Mouse (Mus musculus): ENCODE measurements around the gene Nutm1. TPM values are rescaled to one million over a fixed set of nuclear protein-coding genes. Genes with fewer than 3 reads are reported as not detected.

Nutm1 gene
- total RNA-seq, 2 experiments from 2014 or later: not detected

DNA sequence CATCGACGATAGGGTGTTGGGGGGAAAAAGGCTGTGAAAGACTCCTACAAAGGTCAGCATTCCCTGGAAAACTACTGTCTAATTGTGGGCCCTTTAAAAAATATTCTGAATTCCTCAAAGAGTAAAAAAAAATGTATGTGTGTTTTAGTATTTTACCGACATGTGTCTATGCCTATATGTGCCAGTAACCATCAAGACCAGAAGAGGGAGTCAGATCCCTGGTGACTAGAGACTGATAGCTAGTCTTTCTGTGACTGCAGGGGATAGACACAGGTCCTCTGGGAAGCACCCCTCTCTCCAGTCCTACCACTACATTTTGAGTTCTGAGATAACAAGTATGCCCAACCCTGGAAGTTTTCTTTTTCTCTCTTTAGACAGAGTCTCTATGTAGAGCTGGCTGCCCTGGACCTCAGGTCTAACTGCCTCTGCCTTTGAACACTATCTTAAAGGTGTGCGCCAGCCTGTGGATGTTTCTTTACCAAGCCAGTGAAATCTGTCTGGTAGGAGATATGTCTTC, 3.7 kb upstream of the Nutm1 start:
- intact Hi-C loops (cut with DNase I): no loop called here
- no peak for DNase-seq

DNA sequence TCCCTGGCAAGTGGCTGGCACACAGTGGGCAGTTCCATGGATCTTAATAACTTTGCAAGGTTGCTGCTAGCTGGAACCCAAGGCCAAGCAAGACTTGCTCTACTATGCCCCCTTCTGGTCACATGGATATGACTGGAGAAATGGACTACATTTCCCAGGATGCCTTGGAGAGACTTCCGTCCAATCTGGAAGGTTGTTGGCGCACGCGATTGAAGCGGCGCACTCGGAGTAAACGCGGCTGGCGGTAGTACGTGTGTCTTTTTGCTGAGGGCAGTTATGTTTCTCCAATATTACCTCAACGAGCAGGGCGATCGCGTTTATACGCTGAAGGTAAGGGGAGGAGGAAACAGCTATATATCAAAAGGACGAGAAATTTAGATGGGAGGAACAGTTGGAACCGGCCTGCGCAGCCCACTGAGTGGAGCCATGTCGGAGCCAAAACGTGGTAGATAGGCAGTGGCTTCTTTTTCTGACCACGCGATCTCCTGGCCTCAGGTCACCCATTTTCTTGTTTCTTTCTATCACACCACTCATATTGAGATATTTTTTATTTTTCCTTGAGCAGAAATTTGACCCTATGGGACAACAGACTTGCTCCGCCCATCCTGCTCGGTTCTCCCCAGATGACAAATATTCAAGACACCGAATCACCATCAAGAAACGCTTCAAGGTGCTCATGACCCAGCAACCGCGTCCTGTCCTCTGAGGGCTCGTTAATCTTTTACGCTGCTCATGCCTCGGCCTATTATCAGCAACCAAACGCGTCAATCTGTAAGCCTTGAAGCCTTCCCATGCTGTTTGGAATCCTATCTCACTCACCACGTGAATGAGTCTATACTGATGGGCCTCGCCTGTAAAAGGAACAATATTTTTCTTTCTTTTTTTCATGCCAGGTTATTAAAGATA, 2.9 kb upstream of the Nutm1 start, which contains the start of gene Nop10:
Gene Nop10 (plus strand): TSS at position 179 of the 906 bp plus-strand sequence.
- intact Hi-C loops (cut with DNase I): no loop called here
- DNase-seq: peak; percentile 83

DNA sequence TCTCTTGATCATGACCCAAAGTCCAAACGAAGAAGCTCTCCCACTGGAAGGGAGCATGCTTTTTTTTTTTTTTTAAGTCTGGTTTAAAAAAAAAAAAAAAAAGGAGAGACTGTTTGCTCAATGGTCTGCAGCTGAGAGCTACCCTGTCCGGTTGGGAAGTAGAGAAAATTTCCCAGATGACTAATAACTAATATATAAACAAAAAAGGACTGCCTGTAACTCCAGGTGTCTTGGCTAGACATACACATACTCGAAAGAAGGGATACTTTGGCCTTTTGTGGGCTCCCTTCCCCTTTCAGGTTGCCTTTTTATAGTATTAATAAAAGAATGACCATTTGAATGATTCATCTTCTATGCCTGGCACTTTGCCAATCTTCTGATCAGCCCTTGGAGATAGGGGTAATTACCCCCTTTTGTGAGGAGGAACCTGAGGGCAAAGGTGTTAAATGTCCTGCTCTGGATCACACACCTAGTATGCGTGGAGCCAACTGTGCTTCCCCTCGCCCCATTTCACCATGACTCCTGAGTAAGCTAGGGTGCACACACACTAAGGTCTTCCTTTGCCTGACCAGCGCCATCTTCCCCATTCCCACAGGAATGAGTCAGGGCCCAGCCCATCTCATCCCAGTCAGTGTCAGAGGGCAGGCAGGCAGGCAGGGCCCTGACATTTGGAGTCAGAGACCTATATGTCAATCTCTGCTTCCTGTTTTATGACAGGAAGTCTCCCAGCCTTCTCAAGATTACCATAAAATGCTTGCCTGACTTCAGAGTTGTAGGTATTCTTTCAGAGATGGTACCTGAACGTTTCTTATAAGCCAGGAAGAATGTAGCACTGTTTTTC, 4.2 kb downstream of the Nutm1 start:
- DNase-seq: no peak
- intact Hi-C loops (cut with DNase I): no loop called here

DNA sequence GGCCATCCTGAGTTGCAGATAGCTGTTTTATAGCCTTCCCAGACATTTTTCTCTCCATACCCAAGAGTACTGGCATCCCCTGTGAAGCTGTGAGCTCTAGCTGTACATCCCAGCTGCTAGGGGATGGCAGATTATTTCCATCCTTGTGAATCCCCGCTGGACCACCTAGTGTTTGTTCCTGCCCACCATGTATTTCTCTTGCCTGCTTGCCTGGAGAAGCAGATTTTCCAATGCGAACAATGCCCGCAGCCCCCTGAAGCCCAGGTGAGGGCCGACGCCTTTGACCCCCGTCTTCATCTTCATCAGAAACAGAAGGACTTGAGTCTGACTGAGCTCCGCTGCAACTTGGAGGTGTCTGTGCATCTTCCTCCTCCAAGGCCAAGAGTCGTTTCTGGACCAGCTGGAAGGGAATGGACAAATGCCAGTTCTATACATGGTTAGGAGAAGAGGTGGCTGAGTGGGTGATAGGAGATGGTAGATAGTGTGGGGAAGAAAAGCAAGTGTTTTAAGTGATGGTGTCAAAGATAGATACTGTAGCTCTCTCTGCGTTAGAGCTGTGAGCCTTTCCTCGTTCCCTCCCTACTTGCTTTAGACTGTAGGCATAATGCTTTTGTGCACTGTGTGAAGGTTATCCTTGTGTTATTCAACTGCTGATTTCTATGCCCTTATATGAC, 9.2 kb downstream of the Nutm1 start:
- DNase-seq: no peak
- intact Hi-C loops (cut with DNase I): no loop called here

DNA sequence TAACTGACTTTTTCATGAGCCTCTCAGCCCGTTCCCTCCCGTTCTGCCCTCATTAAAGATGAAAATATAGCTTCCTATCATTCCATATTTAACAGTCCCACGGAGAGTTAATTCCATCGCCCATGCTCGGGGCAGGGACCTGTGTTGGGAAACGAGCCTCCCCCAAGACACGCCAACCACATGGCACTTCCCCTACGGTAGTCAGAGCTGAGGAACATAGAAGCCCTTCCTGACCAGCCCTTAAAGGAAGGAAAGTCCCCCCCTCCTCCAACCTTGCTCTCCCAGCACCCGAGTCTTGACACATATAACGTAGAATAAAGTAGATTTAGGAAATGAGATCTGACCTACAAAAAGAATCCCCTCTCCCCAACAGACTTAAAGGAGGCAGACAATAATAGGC, 11.8 kb downstream of the Nutm1 start:
- no peak for DNase-seq
- intact Hi-C loops (cut with DNase I): no loop called here

DNA sequence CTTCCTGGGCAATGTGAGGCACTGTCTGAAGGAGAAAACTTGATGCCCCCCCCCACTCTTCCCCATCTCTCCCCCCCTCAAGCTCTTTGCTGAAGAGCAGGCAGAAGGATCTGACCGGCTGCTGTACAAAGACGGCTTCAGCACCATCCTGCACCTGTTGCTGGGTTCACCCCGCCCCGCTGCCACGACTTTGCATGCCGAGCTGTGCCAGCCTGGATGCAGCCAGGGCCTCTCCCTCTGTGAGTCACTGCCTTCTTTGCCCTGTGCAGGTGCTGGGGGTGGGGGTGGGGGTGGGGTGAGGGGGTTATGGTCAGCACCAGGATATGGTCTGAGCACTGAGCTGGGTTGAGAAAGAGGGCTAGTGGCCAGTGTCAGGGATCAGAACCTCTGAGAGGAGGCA, 12.9 kb downstream of the Nutm1 start:
- intact Hi-C loops (cut with DNase I): no loop called here

DNA sequence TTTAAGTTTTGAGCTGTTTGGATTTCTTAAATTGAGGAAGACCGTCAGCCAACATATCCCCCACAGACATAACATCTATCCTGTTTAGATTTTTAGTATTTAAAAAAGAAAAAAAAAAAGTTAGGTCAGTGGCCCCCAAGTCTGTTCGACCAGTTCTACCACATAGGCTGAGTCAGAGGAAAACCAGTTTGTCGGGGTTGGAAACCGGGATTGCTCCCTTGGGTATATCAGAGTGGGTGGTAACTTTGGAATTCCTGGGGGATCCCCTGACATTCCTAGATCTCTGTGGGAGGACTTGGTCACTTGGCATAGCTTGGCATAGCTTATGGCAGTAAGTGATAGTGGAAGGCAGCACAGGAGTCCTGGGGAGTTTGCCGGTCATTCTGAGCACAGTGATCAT, 13.8 kb downstream of the Nutm1 start:
- intact Hi-C loops (cut with DNase I): no loop called here
- no peak for DNase-seq

More for the DNA sequence above, 12.9 kb downstream of the Nutm1 start:
- no peak for DNase-seq

DNA sequence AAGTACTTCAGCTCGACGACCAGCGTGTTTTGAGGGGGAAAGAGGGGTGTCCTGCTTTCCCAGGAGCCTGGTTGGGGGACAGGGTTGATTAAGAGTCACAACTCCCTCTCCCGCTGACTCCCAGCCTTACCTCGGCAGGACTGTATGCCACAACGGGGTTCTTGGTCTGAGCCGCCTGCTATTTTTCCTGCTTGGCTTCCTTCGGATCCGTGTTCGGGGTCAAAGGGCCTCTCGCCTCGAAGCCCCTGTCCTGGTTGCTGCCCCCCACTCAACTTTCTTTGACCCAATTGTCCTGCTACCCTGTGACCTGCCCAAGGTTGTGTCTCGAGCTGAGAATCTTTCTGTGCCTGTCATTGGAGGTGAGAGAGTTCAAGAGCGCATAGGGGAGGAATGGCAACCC, 17.3 kb downstream of the Nutm1 start:
- no peak for DNase-seq
- intact Hi-C loops (cut with DNase I): no loop called here

DNA sequence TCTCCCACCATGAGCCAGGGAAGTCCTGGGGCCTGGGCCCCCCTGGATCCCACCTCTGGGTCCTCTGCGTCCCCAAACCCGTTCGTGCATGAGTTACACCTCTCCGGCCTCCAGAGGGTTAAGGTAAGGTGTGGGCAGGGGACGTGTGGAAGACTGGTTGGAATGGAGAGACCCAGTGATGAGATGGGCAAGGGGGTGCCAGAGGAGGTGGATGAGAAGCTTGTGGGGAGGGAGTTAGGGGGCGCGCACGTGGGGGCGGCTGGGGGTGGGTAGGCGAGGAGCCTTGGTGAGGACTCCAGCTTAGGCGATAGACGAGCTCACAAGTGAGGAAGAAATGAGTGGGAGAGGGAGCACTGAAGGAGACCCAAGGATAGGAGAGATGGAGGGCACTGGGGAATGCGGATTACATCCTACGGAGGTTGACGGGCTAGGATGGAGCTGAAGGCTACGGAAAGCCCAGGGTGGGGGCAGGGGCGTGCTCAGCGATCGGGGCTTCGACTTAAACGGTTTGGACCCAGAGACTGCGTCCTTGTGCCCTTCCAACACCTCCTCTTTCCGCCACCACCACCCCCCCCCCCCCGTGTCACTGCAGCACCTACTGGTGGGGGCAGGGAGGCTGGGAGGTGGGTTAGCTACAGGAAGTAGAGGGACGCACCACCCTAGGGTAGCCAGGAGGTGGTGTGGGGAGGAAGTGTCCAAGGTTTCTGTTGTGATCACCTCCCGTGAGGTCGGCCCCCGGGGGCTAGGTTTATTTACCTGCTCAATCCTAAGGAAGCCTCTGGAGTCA, 19.0 kb downstream of the Nutm1 start:
- intact Hi-C loops (cut with DNase I): no loop called here

DNA sequence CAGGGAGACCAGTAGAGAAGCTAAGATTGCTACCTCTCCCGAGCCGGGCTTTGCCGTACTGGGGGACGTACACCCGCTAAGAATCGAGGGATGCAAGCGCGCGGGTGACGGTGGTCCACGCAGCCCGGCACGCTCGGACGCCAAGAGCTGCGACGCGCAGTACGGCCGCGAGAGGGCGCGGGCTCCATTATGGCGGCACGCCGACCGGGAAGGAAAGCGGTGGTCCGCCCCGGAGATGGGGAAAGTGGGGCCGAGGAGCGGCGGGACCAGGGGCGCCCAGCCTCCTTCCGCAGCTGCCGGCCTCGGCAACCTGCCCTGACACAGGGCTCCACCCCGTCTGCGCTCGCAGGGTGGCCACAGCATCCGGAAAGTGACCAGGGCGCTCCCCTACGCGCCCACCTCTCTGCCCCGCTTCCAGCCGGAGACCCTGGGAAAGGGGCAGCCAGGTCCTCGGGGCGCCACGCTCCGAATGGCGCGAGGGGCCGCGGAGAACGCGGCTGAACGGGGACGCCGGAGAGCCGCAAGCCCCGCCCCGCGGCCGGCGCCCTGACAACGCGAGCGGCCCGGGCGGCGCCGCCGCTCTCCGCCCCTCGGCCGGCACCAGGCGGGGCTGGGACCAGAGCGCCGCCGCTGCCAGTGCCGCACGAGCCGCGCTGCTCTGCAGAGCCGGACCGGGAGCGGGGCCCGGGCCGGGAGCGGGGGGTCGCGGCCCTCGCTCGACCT, 19.7 kb downstream of the Nutm1 start, which contains the start of gene Lpcat4:
Gene Lpcat4 (plus strand): TSS at position 257 of the 723 bp plus-strand sequence.
- intact Hi-C loops (cut with DNase I): no loop called here
- peak; percentile 94 for DNase-seq

More for the DNA sequence above, 19.0 kb downstream of the Nutm1 start:
- peak; percentile 47 for DNase-seq

DNA sequence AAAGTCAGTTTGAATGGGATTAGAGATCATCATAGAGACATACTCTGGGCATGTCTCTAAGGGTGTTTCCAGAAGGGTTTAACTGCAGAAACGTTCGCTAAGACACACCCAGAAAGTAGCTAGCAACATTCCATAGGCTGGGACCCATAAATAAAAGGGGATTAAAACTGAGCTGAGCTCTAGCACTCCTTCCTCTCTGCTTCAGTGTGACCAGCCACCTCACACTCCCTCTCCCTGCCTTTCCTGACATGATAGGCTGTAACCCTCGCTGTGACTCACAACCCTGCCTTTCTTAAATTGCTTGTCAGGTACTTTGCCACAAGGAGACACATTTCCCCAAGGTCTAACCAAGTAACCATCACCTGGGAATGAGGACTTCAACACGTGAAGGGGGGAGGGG, 21.1 kb downstream of the Nutm1 start:
- DNase-seq: no peak
- intact Hi-C loops (cut with DNase I): no loop called here

DNA sequence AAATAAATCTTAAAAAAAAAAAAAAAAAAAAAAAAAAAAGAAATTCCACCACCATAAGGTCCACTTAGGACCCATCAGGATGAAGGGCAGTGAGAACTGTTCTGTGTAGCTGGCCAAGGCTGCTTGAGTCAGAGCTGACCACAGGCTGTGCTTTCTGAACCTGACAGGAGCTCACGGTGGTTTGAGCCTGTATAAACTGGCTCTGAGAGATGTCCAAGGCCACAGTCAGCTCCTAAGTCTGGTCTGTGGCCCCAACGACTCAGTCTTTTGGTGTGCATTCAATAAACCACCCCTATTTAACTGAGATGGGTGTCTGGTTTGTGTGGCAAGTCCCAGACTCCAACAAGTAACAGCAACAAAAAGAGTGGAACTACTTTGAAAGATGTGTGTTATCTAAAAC, 22.5 kb downstream of the Nutm1 start:
- intact Hi-C loops (cut with DNase I): no loop called here
- no peak for DNase-seq

DNA sequence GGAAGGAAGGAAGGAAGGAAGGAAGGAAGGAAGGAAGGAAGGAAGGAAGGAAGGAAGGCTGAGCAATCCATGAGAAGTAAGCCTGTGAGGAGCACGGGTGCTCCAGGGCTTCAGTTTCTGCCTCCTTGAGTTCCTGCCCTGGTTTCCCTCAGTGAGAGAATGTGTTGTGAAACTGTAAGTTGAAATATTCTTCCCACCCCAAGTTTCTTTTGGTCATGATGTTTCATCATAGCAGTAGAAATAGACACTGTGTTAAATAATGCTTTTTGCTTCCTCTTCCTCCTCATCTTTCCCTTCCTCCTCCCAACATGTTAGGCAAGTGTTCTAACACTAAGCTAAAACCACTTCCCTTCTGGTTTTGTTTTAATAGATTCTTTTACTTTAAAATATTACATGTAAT, 26.5 kb downstream of the Nutm1 start:
- DNase-seq: no peak
- intact Hi-C loops (cut with DNase I): no loop called here

DNA sequence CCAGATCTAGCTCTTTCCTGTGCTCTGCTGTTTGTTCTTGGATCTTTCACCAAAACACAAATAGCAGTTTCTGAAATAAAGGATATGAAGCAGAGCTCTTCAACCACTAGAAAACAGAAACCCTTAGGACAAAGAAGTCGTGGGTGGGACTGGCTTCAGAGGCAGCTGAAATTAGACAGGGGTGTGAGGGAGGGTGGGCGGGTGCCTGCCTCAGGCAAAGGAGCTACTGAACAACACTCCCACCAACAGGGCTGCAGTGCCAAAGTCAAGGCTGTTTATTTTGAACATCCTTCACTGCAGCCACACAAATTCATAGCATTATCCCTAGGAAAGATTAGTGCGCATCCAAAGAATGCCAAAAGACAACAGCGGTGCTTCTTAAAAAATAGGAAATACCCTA, 34.7 kb downstream of the Nutm1 start:
- DNase-seq: no peak
- intact Hi-C loops (cut with DNase I): no loop called here

DNA sequence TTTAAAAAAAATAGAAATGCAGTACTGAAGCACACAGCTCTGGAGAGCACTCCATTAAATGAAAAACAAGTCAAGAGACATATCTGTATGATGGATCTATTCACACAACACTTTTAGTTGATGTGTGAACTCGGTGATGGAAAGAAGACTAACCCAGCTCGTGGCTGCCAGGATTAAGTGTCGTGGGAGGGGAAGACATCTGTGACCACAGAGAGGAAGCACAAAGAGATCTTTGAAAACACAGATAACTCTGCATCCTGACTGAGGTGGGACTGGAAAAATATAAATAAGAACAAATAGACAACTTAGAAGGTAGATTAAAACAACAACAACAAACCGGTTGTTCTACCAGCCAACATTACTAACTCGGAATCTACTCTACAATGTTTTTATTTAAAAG, 36.5 kb downstream of the Nutm1 start:
- DNase-seq: no peak
- intact Hi-C loops (cut with DNase I): no loop called here

DNA sequence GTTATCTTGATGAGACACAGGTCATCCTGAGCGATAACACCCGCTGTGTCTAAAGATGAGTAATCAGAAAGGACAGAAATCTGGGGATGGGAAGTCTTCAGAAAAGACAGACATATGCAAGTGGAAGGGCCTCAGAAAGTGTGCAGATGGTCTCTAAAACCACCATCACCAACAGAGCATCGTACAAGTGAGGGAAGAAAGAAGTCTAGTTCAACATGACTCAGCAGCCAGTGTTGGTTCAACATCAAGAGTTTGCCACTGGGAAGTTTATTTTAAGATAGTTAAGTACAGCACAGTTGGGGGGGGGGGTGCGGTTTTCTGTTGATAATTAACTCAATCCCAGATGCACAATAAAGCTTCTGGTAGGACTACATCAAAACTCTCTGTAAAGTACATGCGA, 38.2 kb downstream of the Nutm1 start:
- intact Hi-C loops (cut with DNase I): no loop called here
- DNase-seq: no peak

DNA sequence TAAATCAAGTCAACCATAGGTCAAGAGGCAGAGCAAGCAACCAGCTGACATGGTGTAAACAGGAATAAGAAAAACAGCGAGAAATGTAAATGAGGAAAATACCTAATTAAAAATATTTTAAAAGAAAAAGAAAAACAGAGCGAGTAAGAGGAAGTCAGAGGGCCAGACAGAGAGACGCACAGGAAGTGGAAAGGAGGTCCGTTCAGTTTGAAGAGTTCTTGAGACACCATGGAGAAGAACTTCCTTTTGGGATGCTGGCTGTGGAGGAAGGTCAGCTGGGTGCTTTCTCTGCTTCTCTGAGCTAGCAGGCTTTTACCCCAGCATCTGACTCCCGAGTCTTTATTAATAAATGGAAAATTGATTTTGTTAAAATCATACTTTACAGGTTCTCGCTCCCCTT, 41.5 kb downstream of the Nutm1 start:
- DNase-seq: no peak
- intact Hi-C loops (cut with DNase I): no loop called here

DNA sequence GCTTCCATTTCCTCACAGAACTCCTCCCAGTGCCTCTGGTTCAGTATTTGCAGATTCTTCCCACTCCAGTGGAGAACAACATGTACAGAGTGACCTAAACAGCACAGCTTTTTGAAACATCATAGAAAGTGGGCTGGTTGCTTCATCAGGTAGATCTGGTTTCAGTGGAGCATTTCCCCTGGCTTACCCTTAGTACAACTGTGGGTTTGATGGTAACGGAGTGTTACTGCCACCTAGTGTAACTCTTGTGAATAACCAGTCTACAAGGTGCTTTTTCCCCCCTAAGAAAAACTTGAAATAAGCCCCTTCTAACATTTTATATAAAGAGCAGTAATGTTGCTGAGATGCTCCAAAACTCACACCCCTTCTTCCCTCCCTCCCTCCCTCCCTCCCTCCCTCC, 43.1 kb downstream of the Nutm1 start:
- DNase-seq: no peak
- intact Hi-C loops (cut with DNase I): no loop called here

DNA sequence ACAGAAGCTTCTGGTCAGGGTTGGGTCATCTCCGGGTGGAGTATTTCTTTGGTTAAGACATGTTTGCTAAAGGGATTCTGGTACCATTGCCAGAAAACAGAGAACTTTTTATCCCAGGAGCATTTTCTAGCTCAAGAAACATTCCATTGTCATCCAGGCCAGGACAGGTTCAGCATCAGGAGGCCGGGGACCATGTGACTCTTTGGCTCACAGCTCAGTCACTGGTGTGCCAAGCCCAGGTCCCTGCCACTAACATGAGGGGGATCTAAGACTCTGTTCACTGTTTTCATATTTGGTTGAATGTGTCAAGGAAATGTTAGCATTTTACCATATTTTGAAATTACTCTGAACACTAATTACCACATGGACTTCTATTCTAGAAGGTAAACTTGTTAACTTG, 48.4 kb downstream of the Nutm1 start:
- intact Hi-C loops (cut with DNase I): no loop called here

More for the DNA sequence above, 48.4 kb downstream of the Nutm1 start:
- no peak for DNase-seq

All from left cerebral cortex, postnatal 4 days (tissue).